Mouse (Mus musculus) activated CD4-positive, CD25-positive, alpha-beta regulatory T cell, adult 4 months (primary cell): ENCODE data around the gene Abhd6. TPM values are rescaled to one million over a fixed set of nuclear protein-coding genes. Genes with fewer than 3 reads are reported as not detected.

Source experiments
- ATAC-seq: one replicate; pipeline ENCODE4 v1.8.0; 2017
- polyA plus RNA-seq, 2 experiments: library from polyadenylated mRNA; unstranded; fragments of 100-300 nt; shearing (Covaris generic); gene quantifications; one replicate each; pipeline ENCODE4 v1.2.1; 2017

The Abhd6 gene
- 10 to 100 TPM; 22.2 to 25.5 TPM for polyA plus RNA-seq

DNA sequence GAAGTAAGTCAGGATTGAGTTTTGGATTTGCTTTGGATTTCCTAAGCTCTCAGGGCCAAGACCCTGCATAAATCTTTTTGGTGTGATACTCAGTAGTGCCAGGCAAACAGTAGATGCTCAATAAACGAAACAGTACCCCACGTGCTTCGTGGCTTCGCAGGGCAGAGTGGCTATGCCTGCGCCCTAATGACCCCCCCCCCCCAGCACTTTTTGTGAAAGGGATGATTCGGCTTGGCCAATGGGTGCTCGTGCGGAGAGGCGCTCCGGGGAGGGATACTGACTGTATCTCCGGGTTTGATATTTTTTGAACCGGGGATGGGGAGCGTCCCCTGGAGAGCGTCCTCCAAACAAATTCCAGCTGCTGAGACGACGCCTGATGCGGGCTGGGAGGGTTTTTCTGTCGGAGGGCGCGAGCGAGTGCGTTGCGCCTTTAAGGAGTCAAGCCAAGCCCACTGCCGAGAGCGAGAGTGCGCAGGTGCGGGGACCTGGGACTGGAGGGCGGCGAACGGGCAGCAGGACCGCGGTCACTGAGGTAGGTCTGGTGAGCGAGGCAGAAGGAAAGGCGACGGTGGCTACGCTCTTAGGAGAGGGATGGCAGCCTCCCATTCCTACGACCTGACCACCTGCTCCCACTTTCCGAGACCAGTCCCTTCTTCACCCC lies at the start of gene Abhd6:
Abhd6 (plus strand) TSS at position 471 of the 661 bp plus-strand sequence.
- peak; percentile 87 for ATAC-seq

DNA sequence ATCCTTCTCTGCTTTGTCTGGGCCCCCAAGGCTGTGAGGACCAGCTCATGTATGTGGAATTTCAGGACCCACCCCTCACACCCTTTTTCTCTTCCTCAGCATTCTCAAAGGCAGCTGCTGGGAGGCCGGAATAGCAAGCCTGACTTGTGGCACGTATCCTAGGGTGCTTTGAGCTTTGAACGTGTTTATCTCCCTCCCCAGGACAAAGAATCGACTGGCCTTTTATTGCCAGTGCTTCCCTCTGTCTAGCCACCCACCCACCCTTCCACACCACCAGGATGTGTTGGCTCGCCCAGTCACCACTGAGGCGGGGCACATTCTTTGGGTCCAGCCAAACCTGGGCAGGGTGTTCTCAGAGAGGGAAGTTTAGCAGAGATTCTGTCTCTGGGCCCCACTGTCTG lies 48.6 kb upstream of the Abhd6 start:
- no peak for ATAC-seq

DNA sequence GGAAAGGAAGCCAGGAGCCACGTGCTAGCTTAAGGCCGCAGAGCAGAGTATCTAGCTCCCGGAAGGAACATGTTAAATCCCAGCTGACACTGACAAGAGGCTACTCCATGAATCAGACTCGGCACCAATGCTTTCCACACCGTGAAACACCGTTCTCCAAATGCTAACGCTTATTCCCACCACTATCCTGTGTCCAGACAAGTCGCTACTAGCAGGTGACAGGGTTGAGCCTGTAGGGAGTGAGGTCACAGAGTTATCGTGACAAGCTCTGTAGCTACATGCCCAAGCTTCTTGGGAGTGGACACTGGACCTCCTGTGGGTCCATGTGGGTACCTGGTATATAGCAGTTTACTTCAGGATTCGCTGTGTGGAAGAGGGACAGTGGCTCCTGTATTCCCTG lies 46.3 kb upstream of the Abhd6 start:
- ATAC-seq: no peak

DNA sequence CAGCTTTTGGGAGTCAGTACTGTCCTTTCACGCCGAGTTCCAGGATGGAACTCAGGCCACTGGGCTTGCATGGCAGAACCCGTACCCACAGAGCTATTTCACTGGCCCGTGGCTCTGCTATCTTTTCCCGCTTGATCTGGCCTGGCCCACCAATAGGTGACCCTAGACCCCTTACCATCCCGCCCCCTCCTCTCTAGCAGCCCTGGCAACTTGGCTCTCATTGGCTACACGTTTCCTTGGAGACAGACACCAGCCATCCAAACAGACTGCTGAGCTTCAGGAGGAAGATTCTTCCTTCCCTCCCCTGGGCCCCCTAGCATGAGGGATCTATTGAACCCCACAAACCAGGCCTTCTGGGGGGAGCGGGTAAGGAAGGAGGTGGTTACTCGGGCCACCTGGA lies 45.7 kb upstream of the Abhd6 start, which contains the start of gene Gm45521:
Gm45521 (plus strand) TSS at position 240 of the 400 bp plus-strand sequence.
- ATAC-seq: no peak

DNA sequence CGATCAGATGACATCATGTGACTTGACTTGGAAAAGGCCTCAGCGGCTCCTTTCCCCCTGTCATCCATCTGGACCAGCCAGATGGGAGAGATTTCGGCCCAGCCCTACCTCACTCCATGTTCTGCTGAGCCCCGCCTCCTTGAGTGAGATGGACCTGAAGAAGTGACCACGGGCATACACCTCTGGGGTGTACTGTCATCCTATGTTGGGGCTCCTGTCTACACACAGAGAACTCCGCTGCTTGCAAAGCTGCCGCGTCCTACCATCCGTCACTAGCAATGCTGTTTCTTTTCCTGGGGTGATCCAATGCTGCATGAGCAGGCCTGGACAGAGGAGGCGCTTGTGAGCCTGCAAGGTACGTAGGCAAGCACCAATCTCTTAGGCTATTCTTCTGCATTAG lies 42.1 kb upstream of the Abhd6 start:
- ATAC-seq: no peak

DNA sequence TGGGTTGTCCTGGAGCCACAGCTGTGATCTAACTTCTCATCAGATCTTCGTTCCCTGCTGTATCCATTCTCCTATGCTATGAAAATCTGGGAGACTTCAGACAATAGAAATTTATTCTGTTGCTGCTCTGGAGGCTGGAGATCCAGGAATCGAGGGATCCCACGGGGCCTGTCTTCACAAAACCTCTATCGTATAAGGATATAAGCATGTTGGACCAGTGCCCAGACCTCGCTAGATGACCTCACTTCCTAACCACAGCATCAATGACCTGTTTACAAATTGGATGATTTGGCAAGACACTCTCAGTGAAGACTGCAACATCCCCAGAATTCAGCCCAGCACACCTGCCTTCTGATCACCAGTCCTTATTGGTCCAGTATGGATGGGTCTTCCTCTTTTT lies 41.0 kb upstream of the Abhd6 start:
- no peak for ATAC-seq

DNA sequence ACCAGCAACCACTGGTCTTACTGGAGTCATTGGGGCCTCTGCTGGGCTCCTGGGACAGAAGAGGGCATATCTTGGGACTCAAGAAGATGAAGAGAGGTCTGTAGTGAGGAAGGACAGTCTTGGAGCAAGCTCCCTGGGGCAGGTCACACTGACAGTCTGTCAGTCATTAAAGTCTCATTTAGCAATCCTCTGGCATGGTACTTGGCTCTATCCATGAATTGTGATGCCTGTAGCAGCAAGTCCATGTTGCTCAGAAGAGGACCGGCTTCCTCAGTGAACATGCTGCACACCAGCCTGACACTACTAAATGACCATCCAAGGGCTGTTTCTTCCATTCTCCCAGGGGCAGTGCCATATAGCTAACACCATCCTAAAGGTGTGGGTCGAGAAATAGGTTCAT lies 40.1 kb upstream of the Abhd6 start:
- no peak for ATAC-seq

DNA sequence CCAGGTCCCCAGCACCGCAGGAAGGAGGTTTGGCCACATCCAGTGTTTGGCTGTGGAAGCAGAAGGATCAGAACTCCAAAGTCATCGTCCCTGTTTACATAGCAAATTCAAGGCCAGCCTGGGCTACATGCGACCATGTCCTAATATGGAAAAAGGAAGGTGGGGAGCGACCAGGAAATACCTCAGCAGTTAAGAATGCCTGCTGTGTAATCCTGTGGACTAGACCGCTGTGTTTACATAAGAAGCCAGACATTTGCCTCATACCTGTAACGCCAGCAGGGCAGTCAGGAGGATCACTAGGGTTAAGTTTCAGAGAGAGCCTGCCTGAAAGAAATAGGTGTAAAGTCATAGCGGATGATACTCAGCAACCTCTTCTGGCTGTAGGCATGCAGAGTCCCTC lies 39.5 kb upstream of the Abhd6 start:
- ATAC-seq: no peak

DNA sequence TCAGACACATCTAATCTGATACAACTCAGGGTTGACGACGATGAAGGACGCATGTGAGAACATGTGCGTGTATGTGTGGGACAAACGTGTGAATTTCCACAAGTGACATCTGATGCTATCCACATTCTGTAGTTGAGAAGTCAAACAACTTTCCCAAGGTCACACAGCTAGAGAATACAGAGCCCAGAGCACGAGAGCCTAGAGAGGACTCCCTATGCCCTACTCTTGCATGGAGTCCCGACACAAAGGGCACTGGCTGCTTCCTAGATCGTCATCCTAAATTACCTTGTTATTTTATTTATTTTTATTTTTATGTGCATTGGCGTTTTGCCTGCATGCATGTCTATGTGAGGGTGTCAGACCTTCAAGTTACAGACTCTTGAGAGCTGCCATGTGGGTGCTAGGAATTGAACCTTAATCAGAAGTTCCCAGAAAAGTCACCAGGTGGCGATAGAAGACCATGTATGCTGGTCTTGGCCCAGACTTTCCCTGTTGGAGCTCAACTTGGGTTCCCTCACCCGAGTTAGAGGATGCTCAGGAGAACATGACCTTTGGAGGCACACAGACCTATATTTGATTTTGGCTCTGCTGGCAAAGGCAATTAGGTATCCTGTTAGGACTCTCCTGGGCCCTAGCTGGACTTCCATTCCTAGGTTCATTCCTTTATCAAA lies 38.3 kb upstream of the Abhd6 start:
- peak; percentile 88 for ATAC-seq

DNA sequence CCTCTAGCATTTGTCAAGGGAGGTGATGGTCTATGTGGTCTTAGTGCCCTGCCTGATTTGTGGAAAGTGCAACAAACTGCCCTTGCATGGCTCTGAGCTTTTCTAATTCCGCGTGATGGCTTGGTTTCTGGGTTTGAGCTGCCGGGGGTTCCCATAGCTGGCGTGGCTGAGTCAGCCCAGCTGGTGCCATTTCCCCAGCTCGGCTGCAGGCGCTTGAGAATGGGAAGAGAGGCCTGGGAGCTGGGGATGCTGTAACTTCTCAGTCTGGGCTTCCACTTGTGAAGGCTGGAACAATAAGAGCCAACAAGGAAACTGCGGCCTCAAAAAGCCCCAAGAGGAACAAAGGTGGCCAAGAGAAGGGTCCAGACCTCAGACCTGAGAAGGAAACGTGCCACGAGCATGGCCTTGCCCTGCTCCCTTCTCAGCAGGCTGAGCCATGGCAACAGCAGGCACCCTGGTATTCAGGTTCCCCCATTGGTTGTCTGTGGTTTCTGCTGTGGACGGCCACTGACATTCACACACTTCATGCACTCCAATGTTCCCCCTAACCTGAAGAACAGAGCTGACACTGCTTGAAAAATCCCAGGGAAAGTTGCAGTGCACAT lies 30.7 kb upstream of the Abhd6 start:
- no peak for ATAC-seq

DNA sequence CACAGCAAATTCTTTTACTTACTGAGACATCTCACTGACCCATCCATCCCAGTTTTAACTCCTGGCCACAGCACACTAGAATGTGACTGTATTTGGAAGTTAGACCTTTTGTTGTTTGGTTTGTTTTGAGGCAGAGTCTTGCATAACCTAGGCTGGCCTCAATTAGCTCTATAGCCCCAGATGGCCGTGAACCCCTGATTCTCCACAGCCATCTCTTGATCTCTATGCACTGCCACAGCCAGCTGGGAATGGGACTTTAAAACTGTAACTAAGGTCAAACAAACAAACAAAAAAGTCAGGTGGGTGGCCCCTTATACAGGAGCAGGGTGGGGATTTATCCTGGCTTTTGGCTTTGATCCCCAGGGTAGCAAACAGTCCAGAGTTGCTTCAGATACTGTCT lies 28.1 kb upstream of the Abhd6 start:
- ATAC-seq: no peak

DNA sequence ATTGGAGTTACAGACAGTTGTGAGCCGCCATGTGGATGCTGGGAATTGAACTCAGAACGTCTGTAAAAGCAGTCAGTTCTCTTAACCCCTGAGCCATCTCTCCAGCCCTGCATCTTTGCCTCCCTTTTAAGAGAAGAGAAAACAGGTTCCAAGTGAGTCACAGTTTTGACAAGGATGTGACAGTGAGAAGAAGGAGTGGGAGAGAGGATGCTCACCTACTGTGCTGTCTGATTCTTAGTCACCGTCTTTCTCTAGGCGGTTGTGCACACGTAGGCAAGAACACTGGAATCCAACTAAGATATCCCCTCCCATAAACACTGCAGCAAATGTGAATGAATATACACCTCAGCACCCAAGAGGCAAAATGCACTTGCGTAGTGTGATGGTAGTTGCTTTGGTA lies 27.5 kb upstream of the Abhd6 start:
- no peak for ATAC-seq

DNA sequence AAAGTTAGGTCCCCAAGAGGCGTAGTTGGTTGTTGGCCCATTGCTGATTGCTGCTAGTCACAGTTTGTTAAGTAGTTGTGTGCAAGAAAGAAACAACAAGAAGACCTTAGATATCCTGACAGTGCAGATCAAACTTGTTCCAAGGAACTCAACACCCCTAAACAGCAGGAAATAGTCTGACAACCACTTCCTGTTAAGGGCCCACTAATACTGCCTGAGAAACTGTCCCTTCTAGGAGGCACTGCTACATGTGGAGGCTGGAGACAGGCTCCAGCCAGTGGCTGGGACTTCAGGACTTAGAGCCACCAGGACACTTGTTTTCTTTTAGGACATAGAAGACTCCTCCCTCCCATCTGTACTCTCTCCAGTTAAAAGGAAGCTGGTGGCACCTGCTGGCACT lies 25.2 kb upstream of the Abhd6 start:
- peak; percentile 85 for ATAC-seq

DNA sequence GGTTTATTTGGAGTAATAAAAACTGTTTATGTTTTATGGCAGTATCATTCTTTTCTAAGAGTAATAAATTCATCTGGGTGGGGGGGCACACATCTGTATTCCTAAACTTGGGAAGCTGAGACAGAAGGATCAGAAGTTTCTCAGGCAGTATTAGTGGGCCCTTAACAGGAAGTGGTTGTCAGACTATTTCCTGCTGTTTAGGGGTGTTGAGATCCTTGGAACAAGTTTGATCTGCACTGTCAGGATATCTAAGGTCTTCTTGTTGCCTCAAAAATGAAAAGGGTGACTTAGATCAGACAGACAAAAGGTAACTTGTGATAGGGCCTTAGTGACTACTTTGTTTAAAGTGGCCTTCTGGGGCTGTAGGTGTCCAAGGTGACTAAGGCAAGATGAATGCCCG lies 24.5 kb upstream of the Abhd6 start:
- peak; percentile 62 for ATAC-seq

DNA sequence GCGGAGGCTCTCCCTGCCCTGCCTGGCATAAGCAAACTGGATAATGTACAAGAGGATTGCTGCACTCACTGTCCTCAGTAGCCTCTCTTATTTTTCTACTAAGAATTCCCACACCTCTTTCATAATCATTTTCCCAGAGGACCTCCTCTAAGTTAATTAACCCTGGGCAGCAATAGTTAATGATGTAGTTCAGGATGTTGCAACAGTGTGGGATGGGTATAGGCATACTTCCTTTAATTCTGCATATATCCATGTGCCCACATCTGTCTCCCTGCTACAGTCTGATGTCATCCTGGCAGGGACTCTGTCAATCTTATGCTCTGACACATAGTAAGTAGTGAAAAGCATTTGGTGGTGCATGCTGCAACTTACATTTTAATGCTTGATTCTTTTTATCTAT lies 21.5 kb upstream of the Abhd6 start:
- no peak for ATAC-seq

DNA sequence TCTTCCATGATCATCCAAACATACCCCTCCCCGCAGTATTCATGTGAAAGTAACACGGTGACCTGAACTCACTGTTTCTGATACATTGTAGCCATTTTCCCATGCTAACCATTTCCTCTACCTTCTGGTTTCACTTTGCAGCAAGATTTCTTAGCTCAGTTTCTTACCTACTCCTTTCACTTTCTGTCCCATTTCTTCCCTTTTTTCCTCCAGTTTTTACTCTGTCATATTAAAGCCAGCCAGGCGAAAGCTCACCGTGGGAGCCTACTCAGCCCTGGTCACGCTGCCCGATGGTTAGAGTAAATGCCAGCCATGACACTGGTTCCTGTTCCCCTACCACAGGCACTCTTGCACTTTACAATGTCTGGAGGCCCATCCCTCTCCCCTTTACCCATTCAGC lies 15.8 kb upstream of the Abhd6 start:
- no peak for ATAC-seq

DNA sequence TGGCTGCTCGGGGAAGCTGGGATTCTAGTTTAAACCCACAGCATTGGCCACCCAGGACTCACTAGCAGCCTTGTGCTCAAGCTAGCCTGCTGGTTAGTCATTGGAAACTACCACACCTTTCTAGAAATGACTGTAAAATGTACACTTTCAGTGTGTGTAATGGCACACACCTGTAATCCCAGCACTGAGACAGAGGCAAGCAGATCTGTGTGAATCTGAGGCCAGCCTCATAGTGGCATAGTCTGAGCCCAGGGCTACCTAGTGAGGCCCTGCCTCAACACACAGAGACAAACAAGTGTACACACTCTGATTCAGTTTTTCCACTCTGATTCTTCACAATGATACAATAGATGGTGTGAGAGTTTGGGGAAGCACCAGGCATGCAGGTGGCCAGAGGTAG lies 13.3 kb upstream of the Abhd6 start:
- peak; percentile 43 for ATAC-seq

DNA sequence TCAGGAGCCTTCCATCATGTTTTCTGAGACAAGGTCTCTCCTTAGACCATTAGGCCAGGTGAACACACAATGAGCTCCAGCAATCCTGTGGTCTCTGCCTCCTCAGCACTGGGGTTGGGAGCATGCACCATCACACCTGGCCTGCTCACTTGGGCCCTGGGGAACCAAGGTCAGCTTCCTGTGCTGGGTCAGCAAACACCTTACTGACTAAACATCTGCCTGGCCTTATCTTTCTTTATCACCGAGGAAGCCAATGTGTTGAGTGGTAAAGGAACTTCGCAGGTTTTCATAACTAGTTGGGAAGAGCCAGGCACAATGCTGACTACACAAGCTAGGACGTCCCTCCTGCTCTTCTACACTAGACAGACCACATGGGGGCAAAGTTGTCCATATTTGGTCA lies 12.7 kb upstream of the Abhd6 start:
- no peak for ATAC-seq

DNA sequence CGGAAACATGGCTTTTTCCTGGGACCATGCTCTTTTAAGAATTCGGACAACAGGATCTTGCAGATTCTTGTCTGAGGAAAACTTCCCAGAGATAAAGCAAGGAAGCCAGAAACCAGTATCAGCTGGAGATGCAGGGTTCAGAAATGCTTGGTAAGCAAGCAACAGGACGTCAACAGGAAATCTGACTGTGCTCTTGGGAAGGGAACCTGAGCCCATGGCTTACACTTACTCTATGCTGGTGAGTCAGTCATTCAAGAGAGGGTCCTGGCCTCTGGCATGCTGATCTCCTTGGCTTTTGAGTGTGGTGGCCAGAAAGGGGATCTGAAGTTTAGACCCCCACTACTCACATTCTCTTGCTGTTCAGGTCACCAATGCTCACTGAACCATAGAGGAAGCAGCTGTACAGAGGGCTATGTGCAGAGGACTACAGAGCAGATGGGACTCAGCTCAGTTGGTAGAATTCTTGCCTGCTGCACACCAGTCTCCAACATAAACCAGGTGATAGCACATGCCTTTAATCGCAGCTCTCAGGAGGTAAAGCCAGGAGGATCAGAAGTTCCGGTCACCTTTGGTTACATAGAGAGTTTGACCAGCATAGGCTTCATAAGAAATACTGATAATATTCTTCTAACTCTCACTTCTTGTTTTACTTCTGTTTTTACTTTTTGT lies 11.5 kb upstream of the Abhd6 start:
- ATAC-seq: no peak

DNA sequence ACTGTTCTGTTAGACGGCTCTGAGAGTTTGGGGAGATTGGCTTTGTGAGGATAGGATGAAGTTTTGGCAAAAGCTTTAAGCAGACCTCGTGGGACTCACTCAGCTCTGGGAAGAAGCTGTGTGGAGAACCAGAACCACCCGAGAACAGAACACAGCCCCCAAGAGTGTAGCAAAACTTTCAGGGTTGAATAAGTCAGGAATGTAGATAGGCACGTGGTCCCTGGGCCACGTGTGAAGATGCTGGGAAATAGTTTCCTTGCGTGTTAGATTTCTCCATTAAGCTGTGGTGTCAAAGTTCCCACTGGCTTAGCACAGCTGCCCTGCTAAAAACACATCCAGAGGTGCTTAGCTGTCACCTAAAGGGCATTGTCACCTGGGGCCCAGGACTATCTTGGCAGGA lies 10.5 kb upstream of the Abhd6 start:
- ATAC-seq: no peak

DNA sequence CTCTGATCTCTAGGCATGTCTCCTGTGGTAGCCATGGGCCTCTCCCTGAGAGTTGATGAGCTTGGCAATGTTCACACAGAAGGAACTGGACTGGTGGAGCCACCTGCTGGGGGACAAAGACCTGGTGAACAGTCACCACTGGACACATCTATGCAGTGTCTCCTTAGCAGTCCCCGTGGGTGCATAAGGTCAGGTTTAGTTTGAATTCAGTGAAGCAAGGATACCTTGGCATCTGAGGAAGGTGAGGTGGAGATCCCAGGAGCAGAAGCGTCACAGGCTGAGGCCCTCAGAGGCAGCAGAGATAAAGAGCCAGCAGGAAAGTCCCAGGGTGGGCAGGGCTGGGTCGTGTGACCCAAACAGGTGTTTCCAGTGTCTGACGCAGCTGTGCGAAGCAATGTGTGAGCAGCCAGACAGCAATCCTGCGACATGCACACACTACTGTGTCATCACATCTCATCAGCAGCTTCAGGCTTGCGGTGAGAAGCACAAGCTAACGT lies 8.4 kb upstream of the Abhd6 start, which contains the start of gene Dnase1l3:
Dnase1l3 (minus strand) TSS at position 303 of the 497 bp plus-strand sequence.
- peak; percentile 22 for ATAC-seq

DNA sequence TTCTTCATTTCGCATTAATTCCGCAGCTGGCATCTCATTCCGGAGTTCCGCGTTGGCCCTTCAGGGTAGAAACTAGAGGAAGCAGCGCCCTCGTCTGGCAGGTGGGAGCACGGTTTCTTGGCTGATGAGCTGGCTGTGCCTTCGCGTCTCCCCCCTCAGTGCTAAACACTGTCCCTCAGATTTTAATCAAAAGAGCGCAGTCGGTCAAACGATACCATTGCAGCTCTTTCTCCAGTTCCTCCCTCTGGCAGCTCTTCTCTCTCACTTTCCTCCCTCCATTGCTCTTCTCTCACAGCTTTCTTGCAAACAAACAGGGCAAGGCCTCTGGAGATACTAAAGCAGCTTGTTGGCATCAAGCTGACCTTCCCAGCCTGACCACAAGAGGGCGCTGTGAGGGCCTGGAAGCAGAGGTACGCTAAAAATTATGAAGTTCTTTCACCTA lies 5.4 kb upstream of the Abhd6 start:
- peak; percentile 91 for ATAC-seq

DNA sequence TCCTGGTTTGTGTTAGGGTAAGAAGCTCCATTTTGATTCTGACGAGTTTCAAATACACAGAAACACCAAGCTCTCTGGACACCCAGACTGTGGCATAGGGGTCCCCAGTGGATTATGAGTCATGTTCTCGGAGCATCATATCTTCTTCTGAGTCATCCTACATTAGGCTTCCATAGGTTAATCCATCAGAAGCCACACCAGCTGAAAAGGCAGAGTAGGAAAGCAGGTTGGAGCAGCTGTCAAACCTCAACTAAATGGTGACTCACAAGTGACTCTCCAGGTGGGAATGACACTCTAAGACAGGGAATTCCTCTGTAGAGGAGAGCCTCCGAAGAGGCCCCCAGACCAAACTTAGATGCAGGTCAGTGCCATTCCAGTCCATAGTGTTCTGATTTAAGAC lies 3.7 kb upstream of the Abhd6 start:
- no peak for ATAC-seq
